Mouse (Mus musculus): ENCODE data around the gene Dpysl4.

Gene Dpysl4

DNA sequence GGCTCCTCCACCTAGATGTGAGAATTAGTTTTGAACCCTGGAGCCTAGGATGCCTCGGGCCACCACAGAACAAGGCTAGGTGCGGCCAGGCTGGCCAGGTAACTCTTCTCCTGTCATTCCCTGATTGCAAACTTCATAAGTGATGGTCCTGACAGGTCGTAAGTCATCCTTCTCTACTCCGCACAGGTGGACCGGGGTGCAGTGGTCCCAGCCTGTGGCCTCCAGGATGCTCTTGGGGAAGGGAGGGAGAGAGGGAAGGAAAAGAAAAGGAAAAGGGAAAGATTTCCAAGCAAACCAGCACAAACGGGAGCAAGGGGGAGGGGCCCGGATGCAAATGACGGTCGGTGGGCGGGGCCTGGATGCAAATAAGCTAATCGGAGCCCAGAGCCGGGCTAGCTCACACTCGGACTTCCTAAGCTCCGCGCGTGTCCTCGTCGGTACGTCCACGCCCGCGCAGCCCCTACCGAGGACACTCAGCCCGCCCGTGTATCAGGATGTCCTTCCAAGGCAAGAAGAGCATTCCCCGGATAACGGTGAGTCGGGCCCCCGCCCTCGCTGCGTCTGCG is at the start of gene Dpysl4:
TSS of gene Dpysl4 (plus strand) at position 373 of the 566 bp plus-strand sequence.
- peak; percentile 77 for DNase-seq (ENCODE audit: low read depth, low spot score)

DNA sequence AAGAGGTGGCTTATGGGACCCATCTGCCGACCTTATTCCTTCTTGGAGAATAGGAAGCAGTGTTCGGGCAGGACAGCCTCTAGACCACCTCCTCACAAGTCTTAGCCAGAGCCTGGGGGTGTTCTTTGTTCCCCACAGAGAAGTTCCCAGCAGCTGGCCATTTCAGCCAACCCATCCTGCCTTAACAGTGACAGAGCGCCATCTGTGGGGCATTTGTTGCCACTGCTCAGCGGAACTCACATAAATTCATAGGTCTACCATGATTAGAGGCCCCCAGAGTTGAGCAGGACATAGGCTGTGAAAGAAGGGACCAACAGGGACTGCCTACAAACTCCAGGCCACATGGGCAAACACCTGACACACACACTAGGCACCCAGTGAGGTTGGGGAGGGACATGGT is 22.4 kb upstream of the Dpysl4 start:
- no peak for DNase-seq (ENCODE audit: low read depth, low spot score)

DNA sequence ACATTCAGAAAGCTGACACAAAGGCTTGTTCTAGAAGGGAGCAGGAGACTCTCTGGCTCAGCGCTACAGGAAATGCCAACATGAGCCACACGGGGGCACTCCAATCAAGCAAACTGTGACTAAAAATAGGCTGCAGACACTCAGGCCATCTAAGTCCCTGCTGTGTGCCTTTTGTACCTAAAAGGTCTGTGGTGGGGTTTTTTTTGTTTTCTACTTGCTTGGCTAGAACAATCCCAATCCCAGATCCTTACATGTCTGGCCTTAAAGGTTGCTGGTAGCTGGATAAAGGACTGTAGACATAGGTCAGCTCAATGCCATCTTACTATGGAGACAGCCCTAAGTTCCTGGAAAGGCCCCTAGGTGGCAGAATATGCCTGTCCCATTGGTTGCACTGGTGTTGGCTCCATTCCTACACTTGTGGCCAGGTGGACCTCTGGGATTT is 17.6 kb upstream of the Dpysl4 start:
- peak; percentile 75 for DNase-seq (ENCODE audit: low read depth, low spot score)

DNA sequence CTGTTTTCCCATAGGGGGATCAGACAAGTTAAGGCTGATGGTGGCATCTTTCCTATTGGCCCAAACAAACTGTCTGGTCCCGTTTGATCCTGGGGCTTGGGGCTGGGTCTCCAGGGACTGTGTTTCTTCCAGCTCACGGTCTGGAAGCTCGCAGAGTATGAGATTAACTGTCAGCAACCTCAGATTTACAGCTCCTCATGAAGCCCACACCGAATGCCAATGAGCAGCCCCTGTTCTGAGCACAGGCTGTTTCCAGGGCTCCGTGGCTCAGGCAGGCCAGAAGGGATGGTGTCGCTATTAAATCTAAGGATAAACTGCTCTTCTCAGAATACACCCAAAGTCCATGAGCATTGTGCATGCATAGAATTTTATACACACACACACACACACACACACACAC is 11.6 kb upstream of the Dpysl4 start:
- DNase-seq (ENCODE audit: low read depth, low spot score), result no peak

DNA sequence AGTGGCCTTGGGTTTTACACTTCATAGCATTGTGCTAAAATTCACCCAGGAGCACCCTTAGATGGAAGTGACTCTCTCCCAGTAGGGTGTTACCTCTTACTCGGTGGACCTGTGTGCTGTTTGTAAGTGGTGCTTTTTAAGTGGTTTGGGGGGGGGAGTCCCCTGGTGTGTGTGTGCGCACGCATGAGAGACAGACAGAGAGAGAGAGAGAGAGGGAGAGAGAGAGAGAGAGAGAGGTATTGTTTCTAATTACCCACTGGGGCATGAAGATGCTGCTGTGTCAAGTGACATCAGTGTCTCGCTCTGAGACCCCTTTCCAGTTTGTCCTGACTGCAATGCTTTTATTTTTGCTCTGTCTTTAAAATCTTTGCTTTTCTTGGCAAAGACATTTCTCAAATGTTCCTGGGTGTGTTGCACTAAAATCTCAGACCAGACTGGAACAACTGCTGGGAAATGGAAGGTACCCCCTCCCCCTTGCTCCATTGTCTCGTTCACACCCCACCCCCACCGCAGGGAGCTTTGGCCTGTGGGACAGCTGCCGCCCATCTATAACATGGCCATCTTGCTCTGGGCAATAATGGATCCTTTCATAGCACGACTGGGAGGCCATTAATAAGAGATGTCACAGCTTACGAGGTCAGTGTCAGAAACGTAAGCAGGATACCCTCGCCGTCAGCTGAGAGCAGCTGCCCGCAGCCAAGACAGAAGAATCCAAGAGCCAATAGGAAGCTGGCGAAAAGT is 10.6 kb upstream of the Dpysl4 start:
- DNase-seq (ENCODE audit: low read depth, low spot score), result no peak

DNA sequence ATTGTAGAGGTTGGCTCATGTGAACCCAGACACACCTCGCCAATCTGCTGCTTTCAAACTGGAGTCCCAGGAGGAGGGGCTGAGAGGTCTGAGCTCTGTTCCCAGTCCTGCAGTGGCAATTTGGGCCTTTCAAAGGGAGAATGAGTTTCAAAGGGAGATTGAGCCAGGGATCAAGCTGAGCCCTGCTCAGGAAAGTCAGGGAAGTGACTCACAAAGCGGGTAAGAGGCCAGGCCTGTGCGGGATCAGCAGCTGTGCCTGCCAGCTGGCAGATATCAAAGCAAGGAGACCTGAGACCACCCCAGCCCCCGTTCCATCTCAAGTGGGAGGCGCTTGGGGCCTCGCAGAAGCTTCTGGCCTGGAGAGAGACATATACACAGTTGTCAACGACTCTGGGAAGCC is 8.5 kb upstream of the Dpysl4 start:
- no peak for DNase-seq (ENCODE audit: low read depth, low spot score)

DNA sequence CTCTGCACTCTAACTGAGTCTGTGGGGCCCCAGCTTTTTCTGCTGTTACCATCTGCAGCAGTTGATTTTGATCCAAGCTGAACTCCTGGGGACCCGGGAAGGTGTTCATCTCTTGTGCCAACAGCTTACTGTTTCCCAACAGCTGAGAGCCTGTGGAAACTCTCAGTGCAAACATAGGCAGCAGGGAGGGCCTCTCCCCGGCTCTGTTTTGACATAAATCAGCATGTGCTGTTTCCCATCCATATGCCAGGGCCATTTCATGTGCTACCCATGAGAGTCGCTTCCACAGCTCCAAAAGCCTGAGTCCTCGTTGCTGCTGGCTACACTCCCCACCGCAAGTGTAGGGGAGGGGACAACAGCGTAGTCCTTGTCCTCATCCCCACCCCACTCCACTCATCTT is 7.6 kb upstream of the Dpysl4 start:
- no peak for DNase-seq (ENCODE audit: low read depth, low spot score)

DNA sequence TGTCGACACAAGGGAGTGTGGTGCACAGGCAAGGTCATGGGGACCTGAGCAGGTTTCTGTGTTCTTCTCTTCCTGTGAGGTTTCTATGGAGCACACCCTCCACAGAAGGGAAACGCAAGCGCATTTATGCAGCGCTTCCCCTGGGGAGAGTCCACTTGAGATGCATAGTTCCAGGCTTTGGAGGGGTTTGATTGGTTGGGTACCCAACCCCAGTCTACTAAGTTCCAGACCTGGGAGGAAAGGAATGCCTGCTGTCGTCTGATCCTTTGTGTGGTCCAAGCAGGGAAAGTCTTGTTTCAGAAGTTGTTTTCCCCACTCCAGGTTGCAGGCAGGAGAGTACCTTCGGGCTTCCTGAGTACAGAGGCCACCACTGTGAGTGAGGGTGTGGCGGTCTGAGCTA is 6.7 kb upstream of the Dpysl4 start:
- DNase-seq (ENCODE audit: low read depth, low spot score), result no peak

DNA sequence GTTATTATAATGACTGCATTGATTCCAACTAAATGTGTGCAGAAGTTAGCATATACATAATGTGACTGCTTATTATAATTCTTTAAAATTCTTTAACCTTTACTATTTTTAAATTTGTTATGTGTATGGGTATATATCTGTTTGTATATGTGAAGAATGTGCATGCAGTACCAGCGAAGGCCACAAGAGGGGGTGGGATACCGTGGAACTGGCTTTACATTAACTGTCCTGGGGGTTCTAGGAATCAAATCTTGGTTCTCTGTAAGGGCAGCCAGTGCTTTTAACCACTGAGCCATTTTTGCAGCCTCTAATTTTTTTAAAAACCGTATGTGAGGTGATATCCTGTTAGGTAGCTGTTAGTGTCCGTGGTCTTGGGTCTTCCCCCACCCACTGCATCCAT is 5.1 kb upstream of the Dpysl4 start:
- no peak for DNase-seq (ENCODE audit: low read depth, low spot score)

DNA sequence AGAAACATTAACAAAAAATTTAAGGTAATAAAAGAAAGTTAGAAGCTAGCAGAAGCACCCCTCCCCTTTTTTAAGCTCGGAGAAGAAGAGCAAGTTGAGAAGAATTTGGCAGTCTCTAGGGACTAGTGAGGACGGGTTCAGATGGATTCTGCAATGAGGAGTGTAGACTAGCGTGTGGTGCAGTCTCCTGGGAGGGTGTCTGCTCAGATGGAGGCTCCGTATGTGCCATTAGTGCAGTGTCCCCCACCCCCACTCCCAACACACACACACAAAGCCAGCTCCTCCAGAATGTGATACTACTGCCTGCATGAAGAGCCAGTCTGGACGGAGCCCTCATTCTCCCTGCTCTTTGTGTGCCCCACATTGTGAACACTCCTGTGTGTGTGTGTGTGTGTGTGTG is 4.6 kb upstream of the Dpysl4 start:
- no peak for DNase-seq (ENCODE audit: low read depth, low spot score)

DNA sequence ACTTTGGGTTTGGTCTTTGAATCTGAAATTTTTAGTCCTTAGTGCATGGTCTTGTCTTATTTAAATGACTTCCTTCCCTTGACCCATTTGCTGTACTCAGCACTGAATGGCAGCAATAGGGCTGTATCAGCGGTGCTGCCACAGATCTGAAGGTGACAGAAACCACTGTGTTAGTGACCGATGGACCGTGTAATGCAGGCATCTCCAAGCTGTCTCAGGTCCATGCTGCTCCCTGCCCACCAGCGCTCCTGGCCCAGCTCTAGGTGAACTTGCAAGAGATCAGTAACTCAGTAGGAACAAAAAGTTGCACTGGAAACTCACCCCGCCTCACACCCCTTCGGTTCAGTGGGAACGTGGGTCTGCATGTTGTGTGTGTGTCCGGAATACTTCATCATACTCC is 3.5 kb upstream of the Dpysl4 start:
- no peak for DNase-seq (ENCODE audit: low read depth, low spot score)

DNA sequence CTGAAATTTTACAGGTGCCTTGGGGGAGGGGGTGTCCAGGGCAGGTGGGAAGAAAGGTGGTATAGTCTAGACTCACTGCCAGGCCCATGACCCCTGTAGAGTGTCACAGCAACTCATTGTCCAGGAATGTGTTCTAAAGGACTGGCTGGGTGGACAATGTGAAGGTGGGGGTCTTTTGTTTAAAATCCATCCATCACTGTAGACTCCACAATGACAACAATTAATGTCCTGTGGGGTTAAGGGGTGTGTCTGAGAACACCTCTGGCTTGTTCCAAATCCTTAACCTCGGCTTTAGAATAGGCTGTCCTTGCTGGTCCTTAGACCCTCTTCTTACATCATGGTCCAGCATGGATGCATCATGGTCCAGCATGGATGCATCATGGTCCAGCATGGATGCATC is 1.5 kb upstream of the Dpysl4 start:
- DNase-seq (ENCODE audit: low read depth, low spot score), result no peak

DNA sequence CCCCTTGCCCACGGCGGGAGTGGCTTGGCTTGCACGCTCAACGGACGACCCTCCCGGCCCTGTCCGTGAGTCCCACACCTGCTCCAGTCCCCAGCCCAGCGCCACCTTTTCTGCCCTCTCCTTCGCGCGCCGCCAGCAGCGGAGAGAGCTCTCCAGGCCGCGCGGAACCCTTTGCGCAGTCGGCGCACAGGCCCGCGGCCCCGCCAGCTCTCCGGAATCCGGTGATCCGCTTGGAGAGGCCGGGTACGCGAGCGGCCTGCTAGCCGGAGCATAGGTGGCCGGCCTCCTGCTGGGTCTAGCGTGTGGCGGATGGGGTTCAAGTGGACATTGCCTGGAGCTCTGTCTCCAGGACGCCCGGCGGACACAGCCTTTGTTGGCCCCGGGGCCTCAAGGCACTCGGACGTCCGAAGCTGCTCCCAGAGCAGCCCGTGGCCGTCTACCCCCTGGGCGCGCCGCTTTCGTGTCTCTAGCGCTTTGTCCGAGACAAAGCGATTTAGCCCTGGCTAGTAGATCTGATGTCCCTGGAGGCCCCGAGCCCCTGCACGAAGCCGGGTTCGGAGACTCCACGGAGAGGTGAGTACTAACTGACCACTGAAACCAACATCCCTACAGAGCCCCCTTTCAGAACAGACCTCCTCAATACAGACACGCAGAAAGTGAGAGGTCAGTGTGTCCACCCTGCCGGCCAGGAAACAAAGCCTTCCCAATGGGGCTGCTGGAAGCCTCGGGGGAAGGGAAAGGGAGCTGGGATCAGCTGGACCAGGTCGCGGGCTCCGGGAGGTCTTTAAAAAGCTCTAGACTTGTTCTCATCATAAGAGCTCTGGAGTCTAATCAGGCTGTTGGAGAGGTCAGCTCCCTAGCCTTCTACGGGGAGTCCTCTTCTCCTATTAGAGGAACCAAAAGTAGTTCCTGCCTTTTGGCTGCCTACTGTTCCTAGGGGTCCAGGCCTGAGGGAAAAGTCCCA is 676 bp downstream of the Dpysl4 start:
- DNase-seq (ENCODE audit: low read depth, low spot score), result no peak

DNA sequence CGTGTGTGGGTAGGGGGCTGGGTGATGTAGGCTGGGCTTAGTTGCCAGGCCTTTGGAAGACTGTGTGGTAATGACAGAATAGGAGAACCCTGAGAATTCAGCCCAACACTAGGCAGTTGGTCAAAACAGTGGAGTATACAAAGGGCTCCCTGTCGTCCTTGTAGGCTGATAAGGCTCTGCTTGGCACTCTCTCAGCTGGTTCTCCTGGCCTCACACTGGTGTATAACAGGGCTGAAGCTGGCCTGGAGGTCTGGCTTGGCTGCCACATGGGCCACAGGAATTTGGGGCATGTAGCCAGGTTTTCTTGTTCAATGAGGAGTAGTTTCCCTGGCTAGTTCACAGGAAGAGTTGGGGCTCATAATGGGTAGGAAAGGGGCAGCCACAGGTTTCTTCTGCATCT is 2.0 kb downstream of the Dpysl4 start:
- DNase-seq (ENCODE audit: low read depth, low spot score), result no peak

DNA sequence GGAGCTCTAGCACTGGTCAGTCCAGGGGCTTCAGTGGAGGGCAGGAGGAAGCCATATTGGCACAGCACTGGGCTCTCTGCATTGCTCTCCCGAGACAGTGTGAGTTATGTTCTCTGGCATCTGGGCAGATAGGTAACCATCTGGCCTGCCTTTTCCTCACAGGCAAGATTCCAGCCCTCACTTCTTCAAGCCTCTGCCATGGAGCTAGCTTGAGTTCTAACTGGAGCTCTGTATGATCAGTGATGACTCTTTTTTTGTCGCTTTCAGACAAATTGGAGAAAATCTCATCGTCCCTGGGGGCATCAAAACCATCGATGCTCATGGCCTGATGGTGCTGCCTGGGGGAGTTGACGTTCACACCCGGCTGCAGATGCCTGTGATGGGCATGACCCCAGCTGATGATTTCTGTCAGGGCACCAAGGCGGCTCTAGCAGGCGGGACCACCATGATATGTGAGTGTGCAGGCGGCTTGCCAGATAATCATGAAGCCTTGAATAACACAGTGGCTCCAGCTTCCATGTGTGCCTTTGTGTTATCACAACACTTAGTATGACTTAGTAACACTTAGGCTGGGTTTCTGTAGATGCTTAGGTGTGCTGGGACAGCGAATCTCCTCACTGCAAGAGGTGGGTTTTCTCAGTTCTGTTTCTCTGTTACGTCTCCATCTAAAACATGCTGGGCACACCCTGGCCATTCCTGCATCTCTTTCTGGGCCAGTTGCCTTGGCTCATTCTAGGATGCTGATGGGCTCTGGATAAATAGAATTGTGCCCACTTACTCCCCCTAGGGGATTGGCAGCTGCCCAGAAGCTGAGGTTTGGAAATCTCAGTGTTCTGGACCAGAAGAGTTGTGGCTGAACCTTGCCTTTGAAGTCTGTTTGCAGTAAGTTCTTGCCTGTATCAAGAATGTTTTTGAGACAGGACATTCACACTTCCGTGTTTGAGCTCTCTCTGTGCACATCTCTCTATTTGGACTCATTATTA is 4.4 kb downstream of the Dpysl4 start:
- no peak for DNase-seq (ENCODE audit: low read depth, low spot score)

DNA sequence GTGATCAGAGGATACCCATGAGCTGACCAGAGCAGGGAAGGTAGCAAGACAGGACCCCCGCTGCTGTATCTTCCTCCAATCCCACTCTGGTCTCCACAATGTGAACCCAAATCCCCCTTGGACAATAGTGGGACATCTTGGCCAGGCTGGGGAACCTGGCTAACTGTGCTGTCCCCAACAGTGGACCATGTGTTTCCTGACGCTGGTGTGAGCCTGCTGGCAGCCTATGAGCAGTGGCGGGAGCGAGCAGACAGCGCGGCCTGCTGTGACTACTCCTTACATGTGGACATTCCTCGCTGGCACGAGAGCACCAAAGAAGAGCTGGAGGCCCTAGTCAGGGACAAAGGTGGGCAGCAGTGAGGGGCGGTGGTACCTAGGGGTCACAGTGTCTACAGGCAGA is 5.9 kb downstream of the Dpysl4 start:
- DNase-seq (ENCODE audit: low read depth, low spot score), result no peak

DNA sequence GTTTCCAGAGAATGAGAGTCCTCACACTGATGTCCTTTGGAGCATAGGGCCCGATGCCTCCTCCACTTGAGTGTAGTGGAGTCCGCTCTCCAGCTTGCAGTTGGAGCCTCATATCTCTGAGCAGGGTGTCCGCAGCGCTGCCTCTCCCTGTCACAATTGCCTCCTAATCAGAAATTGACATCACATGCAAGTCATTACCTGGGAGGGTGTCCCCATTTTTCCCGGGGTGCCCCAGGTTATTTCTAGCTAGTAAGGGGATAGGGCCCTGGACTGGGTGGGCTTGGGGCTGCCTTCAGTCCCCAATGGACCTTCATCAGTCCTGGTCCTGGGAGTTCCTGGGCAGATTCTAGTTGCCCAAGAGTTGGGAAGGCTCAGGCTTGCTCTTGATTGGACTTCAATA is 6.9 kb downstream of the Dpysl4 start:
- no peak for DNase-seq (ENCODE audit: low read depth, low spot score)

DNA sequence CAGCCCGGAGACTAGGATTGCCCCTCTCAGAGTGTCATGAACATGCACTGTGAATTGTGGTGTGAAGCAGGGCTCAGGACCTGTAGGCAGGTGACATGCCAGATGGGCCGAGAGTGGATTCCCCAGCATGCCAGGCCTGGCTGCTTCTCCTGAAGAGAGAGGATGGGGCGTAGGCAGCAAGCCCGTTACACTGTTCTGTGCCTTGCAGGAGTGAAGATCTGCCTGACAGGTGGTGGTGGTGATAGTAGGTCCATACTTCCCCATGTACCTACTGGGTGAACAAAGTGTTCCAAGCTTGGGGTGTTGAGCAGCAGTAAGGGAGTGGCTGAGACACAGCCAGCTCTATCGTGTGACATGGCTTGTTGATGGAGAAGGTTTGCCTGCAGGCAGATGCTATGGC is 7.3 kb downstream of the Dpysl4 start:
- no peak for DNase-seq (ENCODE audit: low read depth, low spot score)

DNA sequence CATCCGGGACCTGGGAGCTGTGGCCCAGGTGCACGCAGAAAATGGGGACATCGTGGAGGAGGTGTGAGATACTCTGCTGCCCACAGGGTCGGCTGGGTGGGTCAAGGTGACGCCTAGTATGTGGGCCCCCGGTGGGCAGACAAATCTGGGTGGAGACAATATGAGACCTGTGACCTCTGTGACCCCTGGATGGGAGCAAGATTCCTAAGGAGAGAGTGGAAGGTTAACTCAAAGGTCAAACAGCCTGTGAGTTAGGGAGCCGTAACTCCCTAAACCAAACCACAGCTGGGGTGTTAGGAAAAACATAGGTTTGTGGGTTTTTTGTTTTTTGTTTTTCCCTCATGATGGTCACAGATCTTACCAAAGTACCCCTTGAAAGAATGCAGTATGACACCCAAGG is 8.0 kb downstream of the Dpysl4 start:
- no peak for DNase-seq (ENCODE audit: low read depth, low spot score)

DNA sequence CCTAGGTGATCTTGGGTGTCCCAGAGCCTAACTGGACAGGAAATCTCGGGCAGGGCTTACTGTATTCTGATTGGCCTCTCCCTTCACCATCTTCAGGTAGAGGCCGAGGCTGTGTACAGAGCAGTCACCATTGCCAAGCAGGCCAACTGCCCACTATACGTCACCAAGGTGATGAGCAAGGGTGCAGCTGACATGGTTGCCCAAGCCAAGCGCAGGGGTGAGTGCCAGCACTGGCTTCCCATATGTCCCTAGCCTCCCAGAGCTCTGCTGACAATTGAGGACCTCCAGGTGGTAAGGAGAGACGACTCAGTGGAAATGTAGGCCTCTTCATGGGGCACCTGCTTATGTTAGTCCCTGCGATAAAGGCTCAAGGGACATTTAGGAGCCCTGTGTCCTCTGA is 9.0 kb downstream of the Dpysl4 start:
- no peak for DNase-seq (ENCODE audit: low read depth, low spot score)

DNA sequence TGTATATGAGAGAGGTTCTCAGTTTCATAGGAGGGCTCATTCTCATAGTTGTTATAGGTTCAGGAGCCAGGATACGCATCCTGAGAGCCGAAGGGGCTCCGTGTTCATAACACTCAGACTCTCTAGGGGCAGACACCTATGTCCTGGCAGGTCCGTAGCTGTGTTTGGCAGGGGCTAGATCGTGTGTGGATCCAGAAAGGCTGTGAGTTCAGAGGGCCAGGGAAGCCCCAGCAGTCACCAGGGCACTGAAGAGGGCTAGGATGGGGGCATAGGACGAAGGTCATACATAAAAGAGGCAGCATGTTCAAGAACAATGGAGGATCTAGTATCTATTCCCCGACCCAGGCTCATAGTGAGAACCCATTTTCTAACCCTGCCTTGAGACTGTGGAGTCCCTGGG is 9.5 kb downstream of the Dpysl4 start:
- DNase-seq (ENCODE audit: low read depth, low spot score), result no peak

All from retina, postnatal 7 days (tissue).